Mouse (Mus musculus): ENCODE results near the gene Cxcr5. TPM values are rescaled to one million over a fixed set of nuclear protein-coding genes. Genes with fewer than 3 reads are reported as not detected.

Gene Cxcr5
- polyA plus RNA-seq, 1 experiment from 2014 or later: not detected

DNA sequence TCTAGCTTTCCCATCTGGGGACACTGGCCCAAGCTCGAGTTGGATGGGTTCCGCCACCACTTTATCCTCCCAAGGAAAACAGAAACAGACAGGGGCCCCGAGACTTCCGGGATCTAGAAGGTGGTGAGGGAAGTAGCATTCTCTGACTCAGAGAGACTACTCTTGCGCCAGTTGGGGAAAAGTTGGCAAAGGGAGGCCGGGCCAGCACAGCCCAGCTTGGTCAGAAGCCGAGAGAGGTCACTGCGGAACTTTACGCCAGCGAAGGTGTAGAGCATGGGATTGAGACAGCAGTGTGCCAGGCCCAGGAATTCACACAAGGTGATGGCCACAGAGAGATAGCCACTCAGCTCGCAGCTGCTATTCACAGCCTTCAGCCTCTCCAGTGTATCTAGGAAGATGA is 48.6 kb downstream of the Cxcr5 start:
- WGBS: 90% methylated on average over 11 of the region's 11 CpGs

DNA sequence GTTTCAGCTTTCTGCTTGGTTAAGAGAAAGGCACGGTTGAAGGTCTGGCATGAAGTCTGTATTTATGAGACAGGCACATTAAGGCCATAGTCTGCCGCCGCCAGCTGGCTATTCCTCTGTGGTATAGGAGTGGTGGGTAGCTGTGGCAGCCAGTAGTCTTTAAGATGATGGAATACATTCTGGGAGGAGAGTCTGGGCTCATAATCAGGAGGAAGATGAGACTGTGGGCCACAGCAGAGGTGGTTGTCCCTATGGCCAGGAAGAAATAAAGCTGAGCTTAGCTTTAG is 49.0 kb downstream of the Cxcr5 start:
- Histone ChIP-seq H3K9me3 (no peaks in the 10 kb centered on the region), H3K27ac (replicated peaks) (no peak overlapping the region), H3K4me2 (no peak overlapping the region), H3K4me3 (no peak overlapping the region), H3K27me3 (peaks cover 6% of the 10 kb centered on the region; the same call in 1 of the 2 replicates), H3K4me1 (replicated peaks) (peaks cover 38% of the 10 kb centered on the region), H3K9ac (no peak overlapping the region), H3K36me3 (peaks cover 17% of the 10 kb centered on the region)
- WGBS: 85% methylated on average over 3 of the region's 3 CpGs
- ATAC-seq (ENCODE audit: low read depth): no peak

More for the DNA sequence above, 48.6 kb downstream of the Cxcr5 start:
- Histone ChIP-seq H3K9ac (no peak overlapping the region), H3K4me1 (replicated peaks) (peaks cover 41% of the 10 kb centered on the region), H3K9me3 (no peaks in the 10 kb centered on the region), H3K4me2 (no peak overlapping the region), H3K4me3 (no peak overlapping the region), H3K27ac (replicated peaks) (no peak overlapping the region), H3K27me3 (peaks cover 6% of the 10 kb centered on the region; the same call in 1 of the 2 replicates), H3K36me3 (peaks cover 13% of the 10 kb centered on the region)
- no peak for ATAC-seq (ENCODE audit: low read depth)

DNA sequence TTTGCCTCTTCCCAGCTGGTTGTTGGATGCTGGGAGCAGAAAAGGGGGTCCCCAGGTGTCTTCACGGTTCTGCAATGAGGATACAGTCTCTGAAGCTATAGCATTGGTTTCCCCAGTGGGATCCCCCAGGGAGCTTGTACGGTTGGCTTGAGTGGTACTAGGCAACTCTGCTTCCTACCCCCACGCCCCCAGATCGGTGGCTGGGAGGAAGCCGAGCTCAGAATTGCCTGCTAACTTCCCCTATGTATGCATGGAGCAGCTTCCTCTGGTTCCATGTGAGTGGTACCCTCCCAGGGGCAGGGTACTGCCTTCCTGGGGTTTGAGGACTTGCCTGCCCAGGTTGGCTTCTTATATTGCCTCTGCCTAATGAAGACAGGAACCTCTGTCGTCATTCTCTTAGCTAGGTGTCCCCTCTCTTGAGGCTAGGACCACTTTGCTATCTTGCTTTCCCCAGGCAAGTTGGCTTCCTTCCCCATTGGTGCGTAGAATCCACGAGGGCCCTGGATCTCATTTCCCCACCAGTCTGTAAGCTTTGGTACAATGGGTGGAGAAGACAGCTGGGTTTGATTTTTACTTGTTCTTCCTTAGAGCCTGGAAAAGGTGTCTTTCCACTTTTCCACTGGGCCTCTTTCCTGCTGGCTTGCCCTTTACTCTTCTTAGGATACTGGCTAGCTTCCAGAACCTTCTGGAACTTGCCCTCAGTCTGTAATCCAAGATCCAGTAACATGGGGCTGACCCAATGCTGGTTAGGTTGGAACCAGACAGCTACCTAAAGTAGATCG is 49.6 kb downstream of the Cxcr5 start:
- Histone ChIP-seq H3K4me3 (no peak overlapping the region), H3K27ac (replicated peaks) (no peak overlapping the region), H3K36me3 (peaks cover 22% of the 10 kb centered on the region), H3K4me2 (no peak overlapping the region), H3K9ac (no peak overlapping the region), H3K4me1 (replicated peaks) (peaks cover 38% of the 10 kb centered on the region), H3K9me3 (no peaks in the 10 kb centered on the region), H3K27me3 (peaks cover 6% of the 10 kb centered on the region; the same call in 1 of the 2 replicates)
- WGBS: 74% methylated on average over 9 of the region's 9 CpGs
- no peak for ATAC-seq (ENCODE audit: low read depth)

DNA sequence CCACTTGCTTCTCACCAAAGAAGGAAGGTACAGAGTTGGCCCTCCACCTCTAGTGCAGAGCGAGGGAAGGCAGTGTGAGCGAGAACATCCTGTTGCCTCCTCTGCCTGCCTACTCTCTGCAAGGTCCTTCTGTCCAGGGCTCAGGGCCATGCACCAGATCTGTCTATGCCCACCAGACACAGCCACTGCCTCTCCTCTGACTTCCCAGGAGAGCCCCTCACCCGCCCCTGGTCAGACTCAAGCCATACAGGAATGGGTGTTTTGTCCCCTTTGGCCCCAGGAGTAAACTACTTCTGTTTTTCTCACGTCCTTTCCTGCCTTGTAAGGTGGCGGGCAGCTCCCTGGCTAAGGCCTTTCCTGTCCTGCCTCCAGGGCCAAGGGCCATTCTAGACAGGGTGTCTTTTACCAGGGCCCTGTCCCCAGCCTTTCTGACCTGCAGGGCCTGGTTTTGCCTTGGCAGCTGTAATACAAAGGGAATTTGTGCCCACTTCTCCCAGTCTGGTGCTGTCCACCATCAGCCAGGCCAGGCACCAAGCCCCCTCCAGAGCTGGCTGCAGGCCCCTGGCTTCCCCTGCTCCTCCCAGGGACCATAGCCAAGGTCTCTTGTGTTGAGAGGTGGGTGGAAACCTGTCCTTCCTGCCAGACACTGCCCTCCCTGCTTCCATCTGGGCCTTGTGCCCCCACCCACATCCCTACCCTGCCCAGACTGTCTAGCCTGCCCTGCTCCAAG is 50.6 kb downstream of the Cxcr5 start:
- Histone ChIP-seq H3K27me3 (peaks cover 6% of the 10 kb centered on the region; the same call in 1 of the 2 replicates), H3K4me2 (0 out of 2 replicates have a peak overlapping the region, but pooled peaks have one; percentile 52), H3K4me3 (no peak overlapping the region), H3K27ac (replicated peaks) (peak overlapping the region; percentile 38; the same call in 1 of the 2 replicates), H3K36me3 (peaks cover 33% of the 10 kb centered on the region), H3K4me1 (replicated peaks) (peaks cover 39% of the 10 kb centered on the region), H3K9me3 (no peaks in the 10 kb centered on the region), H3K9ac (no peak overlapping the region)
- ATAC-seq (ENCODE audit: low read depth): no peak
- 71% methylated on average over 5 of the region's 5 CpGs for WGBS

DNA sequence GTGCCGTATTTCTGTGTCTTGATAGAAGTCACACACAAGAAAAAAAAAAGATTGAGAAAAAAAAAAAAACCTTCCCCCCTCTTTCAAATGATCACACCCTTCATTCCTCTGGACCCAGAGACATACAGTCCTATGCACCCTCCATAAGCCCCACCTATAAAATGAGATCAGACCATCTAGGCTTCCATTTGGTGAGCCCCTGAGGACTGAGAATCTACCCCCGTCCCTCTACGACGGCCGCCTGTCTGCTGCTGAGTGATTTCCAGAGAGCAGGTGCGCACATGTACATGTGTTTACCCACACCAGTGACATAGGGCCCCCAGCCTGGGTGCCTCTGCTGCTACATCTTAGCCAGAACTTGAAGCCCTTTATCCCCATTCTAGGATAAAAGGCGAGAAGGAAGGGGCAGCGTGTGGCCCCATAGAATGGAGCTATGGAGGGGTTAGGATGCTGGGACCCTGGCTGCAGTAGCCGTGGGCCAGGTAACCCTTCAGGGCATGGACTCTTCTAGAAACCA is 51.3 kb downstream of the Cxcr5 start:
- H3K4me2 ChIP-seq: peak overlapping the region; percentile 52
- H3K9ac ChIP-seq: no peak overlapping the region
- no peaks in the 10 kb centered on the region for H3K9me3 ChIP-seq
- H3K36me3 ChIP-seq: peaks cover 40% of the 10 kb centered on the region
- no peak overlapping the region for H3K4me3 ChIP-seq
- peaks cover 44% of the 10 kb centered on the region for H3K4me1 ChIP-seq (replicated peaks)
- H3K27me3 ChIP-seq: peaks cover 6% of the 10 kb centered on the region; the same call in 1 of the 2 replicates
- 0 out of 2 replicates have a peak overlapping the region, but pooled peaks have one; percentile 69 for H3K27ac ChIP-seq (replicated peaks)
- ATAC-seq (ENCODE audit: low read depth): 0 out of 2 replicates have a peak, but pooled peaks have one; percentile 17
- 30% methylated on average over 9 of the region's 9 CpGs for WGBS

DNA sequence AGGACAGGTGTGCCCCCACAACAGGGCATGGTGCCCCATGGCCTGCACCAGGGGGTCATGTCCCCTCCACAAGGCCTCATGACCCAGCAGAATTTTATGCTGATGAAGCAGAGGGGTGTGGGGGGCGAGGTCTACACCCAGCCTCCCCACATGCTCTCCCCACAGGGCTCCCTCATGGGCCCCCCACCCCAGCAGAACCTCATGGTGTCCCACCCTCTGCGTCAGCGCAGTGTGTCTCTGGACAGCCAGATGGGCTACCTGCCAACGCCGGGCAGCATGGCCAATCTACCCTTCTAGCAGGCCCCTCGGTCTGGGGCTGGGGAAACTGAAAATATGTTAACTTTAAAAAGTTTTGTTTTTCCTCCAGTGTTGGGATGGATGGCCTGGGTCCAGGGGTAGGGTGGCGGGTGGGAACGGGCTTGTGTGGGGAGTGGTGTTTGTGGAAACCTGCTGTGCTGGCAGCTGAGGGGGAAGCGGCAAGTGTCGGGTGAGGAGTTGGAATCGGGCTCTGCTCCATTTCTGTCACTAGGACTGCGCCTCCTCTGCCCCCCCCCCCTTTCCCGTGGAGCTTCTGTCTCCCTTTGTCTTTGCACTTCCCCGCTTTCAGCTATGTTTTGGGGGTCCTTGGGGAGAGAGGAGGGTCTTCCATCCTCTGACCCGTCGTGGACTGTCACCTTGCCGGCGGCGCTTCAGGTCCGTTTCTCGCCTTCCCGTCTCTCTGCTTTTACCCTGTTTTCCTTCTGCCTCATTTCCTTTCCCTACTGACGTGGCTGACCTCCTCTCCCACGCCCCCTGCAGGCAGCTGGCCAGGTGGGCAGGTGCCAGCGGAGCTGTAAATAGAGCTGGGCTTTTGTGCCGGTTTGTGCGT is 52.0 kb downstream of the Cxcr5 start:
- 12% methylated on average over 24 of the region's 27 CpGs for WGBS
- peak overlapping the region; percentile 53 for H3K9ac ChIP-seq
- peak overlapping the region; percentile 20 for H3K4me3 ChIP-seq

DNA sequence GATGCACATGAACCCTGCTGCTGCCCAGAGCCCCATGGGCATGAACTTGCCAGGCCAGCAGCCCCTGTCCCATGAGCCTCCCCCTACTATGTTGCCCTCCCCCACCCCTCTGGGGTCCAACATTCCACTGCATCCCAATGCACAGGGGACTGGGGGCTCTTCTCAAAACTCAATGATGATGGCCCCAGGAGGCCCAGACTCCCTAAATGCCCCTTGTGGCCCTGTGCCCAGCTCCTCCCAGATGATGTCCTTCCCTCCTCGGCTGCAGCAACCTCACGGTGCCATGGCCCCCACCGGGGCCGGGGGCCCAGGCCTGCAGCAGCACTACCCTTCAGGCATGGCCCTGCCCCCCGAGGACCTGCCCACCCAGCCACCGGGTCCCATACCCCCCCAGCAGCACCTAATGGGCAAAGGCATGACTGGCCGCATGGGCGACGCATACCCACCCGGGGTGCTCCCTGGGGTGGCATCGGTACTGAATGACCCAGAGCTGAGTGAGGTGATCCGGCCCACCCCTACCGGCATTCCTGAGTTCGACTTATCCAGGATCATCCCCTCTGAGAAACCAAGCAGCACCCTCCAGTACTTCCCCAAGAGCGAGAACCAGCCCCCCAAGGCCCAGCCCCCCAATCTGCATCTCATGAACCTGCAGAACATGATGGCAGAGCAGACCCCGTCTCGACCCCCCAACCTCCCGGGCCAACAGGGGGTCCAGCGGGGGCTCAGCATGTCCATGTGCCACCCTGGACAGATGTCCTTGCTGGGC is 52.8 kb downstream of the Cxcr5 start:
- 81% methylated on average over 19 of the region's 19 CpGs for WGBS
- peak overlapping the region; percentile 52 for H3K4me2 ChIP-seq
- ATAC-seq (ENCODE audit: low read depth): no peak

More for the DNA sequence above, 52.0 kb downstream of the Cxcr5 start:
- Histone ChIP-seq H3K4me1 (replicated peaks) (peaks cover 44% of the 10 kb centered on the region), H3K27me3 (peaks cover 6% of the 10 kb centered on the region; the same call in 1 of the 2 replicates), H3K4me2 (peak overlapping the region; percentile 52), H3K36me3 (peaks cover 45% of the 10 kb centered on the region), H3K27ac (replicated peaks) (peak overlapping the region; percentile 69), H3K9me3 (no peaks in the 10 kb centered on the region)
- peak; percentile 30 for ATAC-seq (ENCODE audit: low read depth)

DNA sequence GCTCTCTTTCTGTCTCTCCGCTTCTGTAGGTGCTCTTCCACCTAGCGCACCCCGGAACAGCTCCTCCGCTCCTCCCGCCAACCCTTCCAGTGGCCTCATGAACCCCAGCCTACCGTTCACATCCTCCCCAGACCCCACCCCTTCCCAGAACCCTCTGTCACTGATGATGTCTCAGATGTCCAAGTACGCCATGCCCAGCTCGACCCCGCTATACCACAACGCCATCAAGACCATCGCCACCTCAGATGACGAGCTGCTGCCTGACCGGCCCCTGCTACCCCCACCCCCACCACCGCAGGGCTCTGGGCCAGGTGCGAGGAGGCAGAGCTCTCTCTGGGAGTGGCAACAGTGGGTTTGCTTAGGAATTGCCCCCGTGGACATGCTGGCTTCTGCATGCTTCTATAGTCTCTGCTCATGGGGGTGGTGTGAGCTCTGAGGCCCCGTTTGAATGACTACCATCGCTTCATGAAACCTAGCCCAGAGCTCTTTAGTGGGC is 53.5 kb downstream of the Cxcr5 start:
- peaks cover 47% of the 10 kb centered on the region for H3K36me3 ChIP-seq
- ATAC-seq (ENCODE audit: low read depth): no peak
- peaks cover 44% of the 10 kb centered on the region for H3K4me1 ChIP-seq (replicated peaks)
- H3K27me3 ChIP-seq: peaks cover 6% of the 10 kb centered on the region; the same call in 1 of the 2 replicates
- H3K4me2 ChIP-seq: no peak overlapping the region
- H3K27ac ChIP-seq (replicated peaks): no peak overlapping the region
- H3K9ac ChIP-seq: no peak overlapping the region
- H3K9me3 ChIP-seq: no peaks in the 10 kb centered on the region
- H3K4me3 ChIP-seq: no peak overlapping the region
- WGBS: 90% methylated on average over 18 of the region's 18 CpGs

More for the DNA sequence above, 52.8 kb downstream of the Cxcr5 start:
- Histone ChIP-seq H3K27me3 (peaks cover 6% of the 10 kb centered on the region; the same call in 1 of the 2 replicates), H3K27ac (replicated peaks) (peak overlapping the region; percentile 69), H3K9ac (peak overlapping the region; percentile 53), H3K4me3 (no peak overlapping the region), H3K9me3 (no peaks in the 10 kb centered on the region), H3K4me1 (replicated peaks) (peaks cover 44% of the 10 kb centered on the region), H3K36me3 (peaks cover 45% of the 10 kb centered on the region)

DNA sequence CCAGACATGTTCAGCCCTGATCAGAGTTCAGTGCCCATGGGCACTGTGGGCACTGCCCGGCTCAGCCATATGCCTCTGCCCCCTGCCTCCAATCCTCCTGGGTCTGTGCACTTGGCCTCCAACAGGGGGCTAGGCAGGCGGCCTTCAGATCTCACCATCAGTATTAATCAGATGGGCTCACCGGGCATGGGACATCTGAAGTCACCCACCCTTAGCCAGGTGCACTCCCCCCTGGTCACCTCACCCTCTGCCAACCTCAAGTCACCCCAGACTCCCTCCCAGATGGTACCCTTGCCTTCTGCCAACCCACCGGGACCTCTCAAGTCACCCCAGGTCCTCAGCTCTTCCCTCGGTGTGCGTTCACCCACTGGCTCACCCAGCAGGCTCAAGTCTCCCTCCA is 54.3 kb downstream of the Cxcr5 start:
- WGBS: 91% methylated on average over 6 of the region's 6 CpGs
- Histone ChIP-seq H3K27ac (replicated peaks) (no peak overlapping the region), H3K36me3 (peaks cover 54% of the 10 kb centered on the region)

DNA sequence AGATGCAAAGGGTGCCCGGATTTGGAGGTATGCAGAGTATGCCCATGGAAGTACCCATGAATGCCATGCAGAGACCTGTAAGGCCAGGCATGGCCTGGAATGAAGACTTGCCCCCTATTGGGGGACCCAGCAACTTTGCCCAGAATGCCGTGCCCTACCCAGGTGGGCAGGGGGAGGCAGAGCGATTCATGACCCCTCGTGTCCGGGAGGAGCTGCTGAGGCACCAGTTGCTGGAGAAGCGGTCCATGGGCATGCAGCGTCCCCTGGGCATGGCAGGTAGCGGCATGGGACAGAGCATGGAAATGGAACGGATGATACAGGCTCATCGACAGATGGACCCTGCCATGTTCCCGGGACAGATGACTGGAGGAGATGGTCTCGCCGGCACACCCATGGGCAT is 55.1 kb downstream of the Cxcr5 start:
- peaks cover 43% of the 10 kb centered on the region for H3K4me1 ChIP-seq (replicated peaks)
- no peak overlapping the region for H3K4me2 ChIP-seq
- WGBS: 89% methylated on average over 13 of the region's 13 CpGs
- no peak for ATAC-seq (ENCODE audit: low read depth)
- no peak overlapping the region for H3K4me3 ChIP-seq
- peaks cover 54% of the 10 kb centered on the region for H3K36me3 ChIP-seq
- H3K27ac ChIP-seq (replicated peaks): no peak overlapping the region
- H3K27me3 ChIP-seq: peaks cover 6% of the 10 kb centered on the region; the same call in 1 of the 2 replicates
- no peaks in the 10 kb centered on the region for H3K9me3 ChIP-seq
- no peak overlapping the region for H3K9ac ChIP-seq

More for the DNA sequence above, 54.3 kb downstream of the Cxcr5 start:
- Histone ChIP-seq H3K27me3 (peaks cover 6% of the 10 kb centered on the region; the same call in 1 of the 2 replicates), H3K9me3 (no peaks in the 10 kb centered on the region), H3K4me2 (no peak overlapping the region), H3K9ac (no peak overlapping the region), H3K4me1 (replicated peaks) (peaks cover 43% of the 10 kb centered on the region), H3K4me3 (no peak overlapping the region)
- ATAC-seq (ENCODE audit: low read depth): no peak
